Mouse (Mus musculus): ENCODE measurements around the gene Il17rb. TPM values are rescaled to one million over a fixed set of nuclear protein-coding genes. Genes with fewer than 3 reads are reported as not detected.

Il17rb gene
- polyA plus RNA-seq, 1 experiment from 2014 or later = 0.32 TPM

DNA sequence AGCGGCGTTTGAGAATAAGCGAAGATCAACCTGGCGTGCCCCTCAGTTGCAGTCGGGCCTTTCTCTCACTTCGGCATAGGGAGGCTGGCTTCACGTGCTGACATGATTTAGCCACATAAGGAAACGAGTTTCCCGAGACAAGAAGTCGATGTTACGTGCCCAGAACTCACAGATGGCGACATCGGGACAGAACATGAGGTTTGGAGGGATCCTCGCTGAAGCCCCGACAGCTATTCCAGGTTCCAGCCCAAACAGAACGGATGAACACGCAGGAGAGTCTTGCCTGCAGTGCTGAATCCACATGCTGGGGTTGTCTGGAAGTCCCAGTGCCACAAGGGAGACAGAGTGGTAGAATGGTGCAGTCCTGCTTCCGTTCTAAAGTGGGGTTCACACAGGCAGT, 29.7 kb upstream of the Il17rb start:
- H3K27ac ChIP-seq (replicated peaks) = no peak overlapping the region
- no peak for ATAC-seq (ENCODE audit: extremely low read depth, insufficient number of reproducible peaks, low FRiP score, low TSS enrichment)
- no peak overlapping the region for H3K4me3 ChIP-seq
- no peaks in the 10 kb centered on the region for H3K4me1 ChIP-seq
- H3K36me3 ChIP-seq = peaks cover 12% of the 10 kb centered on the region
- no peaks in the 10 kb centered on the region for H3K27me3 ChIP-seq (replicated peaks)
- 86% methylated on average over 18 of the region's 18 CpGs for WGBS
- H3K9me3 ChIP-seq = no peaks in the 10 kb centered on the region
- no peak overlapping the region for H3K4me2 ChIP-seq
- H3K9ac ChIP-seq = no peak overlapping the region

DNA sequence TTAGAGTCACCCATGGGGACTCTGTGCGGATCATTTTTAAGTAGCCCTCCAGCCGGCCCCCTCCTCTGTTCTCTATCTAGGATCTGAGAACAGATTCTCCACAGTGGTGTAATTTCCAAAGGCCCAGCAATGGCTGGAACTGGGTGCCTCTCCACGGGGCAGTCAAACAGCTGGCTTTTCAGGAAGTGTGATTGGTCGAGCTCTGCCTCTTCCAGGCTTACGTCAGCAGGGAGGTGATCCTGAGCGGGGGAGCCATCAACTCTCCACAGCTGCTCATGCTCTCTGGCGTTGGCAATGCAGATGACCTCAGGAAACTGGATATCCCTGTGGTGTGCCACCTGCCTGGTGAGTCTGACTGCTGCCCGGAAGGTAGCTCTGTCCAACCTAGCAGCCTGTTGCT, 24.7 kb upstream of the Il17rb start:
- Histone ChIP-seq H3K9me3 (no peaks in the 10 kb centered on the region), H3K4me2 (no peak overlapping the region), H3K27me3 (replicated peaks) (no peaks in the 10 kb centered on the region), H3K9ac (no peak overlapping the region), H3K36me3 (no peaks in the 10 kb centered on the region; the same call in 1 of the 2 replicates), H3K27ac (replicated peaks) (no peak overlapping the region), H3K4me1 (no peaks in the 10 kb centered on the region), H3K4me3 (no peak overlapping the region)
- 62% methylated on average over 8 of the region's 8 CpGs for WGBS
- ATAC-seq (ENCODE audit: extremely low read depth, insufficient number of reproducible peaks, low FRiP score, low TSS enrichment) = no peak

DNA sequence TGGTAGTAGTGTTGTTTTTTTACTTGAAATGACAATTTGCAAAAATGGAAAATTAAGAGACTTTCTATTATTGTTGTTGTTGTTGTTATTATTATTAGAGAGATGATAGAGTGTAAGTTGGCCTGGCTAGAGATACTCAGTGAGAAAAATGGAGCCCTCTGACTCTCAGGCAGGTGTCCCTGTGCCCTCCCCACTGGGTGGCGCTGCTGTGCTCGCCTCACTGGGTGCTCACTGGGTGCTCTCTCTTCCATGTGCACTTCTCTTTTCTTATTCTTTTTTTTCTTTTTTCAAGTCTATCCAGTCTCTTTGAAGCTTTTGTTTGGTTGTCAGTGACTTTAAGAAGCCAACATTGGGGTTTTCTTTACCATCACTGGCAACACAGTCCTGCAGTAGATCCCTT, 18.7 kb upstream of the Il17rb start:
- H3K9me3 ChIP-seq = no peaks in the 10 kb centered on the region
- H3K27me3 ChIP-seq (replicated peaks) = no peaks in the 10 kb centered on the region
- H3K27ac ChIP-seq (replicated peaks) = no peak overlapping the region
- 34% methylated on average over 2 of the region's 2 CpGs for WGBS
- no peak overlapping the region for H3K9ac ChIP-seq
- no peaks in the 10 kb centered on the region for H3K4me1 ChIP-seq
- no peak for ATAC-seq (ENCODE audit: extremely low read depth, insufficient number of reproducible peaks, low FRiP score, low TSS enrichment)
- no peaks in the 10 kb centered on the region for H3K36me3 ChIP-seq
- H3K4me2 ChIP-seq = no peak overlapping the region
- H3K4me3 ChIP-seq = no peak overlapping the region

DNA sequence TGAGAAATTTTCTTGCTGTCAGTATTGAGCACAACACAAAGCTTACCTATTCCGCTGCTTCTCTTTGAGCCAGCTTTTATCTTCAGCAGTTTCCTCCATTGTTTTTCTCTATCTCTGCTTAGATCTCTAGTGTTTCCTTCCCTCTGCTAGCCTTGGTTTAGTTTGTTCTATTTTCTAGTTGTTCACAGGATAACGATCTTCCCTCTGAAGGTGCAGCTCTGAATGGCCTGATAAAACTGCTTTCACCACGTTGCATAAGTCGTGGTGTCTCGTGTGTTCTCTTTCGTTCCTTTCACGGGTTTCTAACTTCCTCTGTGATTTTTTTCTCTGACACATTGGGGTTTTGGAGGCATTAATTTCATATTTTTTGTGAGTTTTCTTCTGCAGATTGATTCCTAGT, 15.7 kb upstream of the Il17rb start:
- no peak overlapping the region for H3K4me3 ChIP-seq
- H3K9ac ChIP-seq = no peak overlapping the region
- WGBS = 45% methylated on average over 7 of the region's 7 CpGs
- no peaks in the 10 kb centered on the region for H3K36me3 ChIP-seq
- no peaks in the 10 kb centered on the region for H3K4me1 ChIP-seq
- H3K27ac ChIP-seq (replicated peaks) = no peak overlapping the region
- ATAC-seq (ENCODE audit: extremely low read depth, insufficient number of reproducible peaks, low FRiP score, low TSS enrichment) = no peak
- H3K4me2 ChIP-seq = no peak overlapping the region
- H3K27me3 ChIP-seq (replicated peaks) = no peaks in the 10 kb centered on the region
- H3K9me3 ChIP-seq = no peaks in the 10 kb centered on the region

DNA sequence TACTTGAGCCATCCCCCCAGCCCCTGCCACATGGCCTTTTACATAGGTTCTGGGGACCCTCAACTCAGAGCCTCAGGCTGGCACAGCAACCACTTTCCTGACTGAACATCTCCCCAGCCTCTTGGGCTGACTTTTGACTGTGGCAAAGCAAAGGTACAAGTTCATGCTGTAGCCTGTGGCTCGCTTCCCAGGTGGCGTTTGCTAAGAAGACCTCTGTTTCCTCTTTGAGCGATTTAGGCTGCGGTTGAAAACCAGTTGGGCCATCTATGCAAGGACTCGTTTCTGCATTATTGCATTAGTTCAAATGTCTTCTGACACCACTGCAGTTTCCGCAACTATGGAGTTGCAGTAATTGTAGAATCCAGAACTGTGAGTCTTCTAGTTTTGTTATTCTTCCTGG, 13.8 kb upstream of the Il17rb start:
- Histone ChIP-seq H3K9me3 (no peaks in the 10 kb centered on the region), H3K27me3 (replicated peaks) (no peaks in the 10 kb centered on the region), H3K4me2 (no peak overlapping the region), H3K4me3 (no peak overlapping the region), H3K27ac (replicated peaks) (no peak overlapping the region), H3K9ac (no peak overlapping the region), H3K4me1 (no peaks in the 10 kb centered on the region), H3K36me3 (no peaks in the 10 kb centered on the region)
- WGBS = 87% methylated on average over 6 of the region's 6 CpGs
- ATAC-seq (ENCODE audit: extremely low read depth, insufficient number of reproducible peaks, low FRiP score, low TSS enrichment) = no peak

GRCm38 (mm10) chr14:30019792-30020575, 11.3 kb upstream of the Il17rb start:
- no peak overlapping the region for H3K27ac ChIP-seq (replicated peaks)
- WGBS = 60% methylated on average over 9 of the region's 9 CpGs
- H3K4me3 ChIP-seq = no peak overlapping the region
- no peaks in the 10 kb centered on the region for H3K4me1 ChIP-seq
- no peaks in the 10 kb centered on the region for H3K9me3 ChIP-seq
- no peaks in the 10 kb centered on the region for H3K36me3 ChIP-seq
- no peak overlapping the region for H3K9ac ChIP-seq
- no peaks in the 10 kb centered on the region for H3K27me3 ChIP-seq (replicated peaks)
- no peak overlapping the region for H3K4me2 ChIP-seq
- ATAC-seq (ENCODE audit: extremely low read depth, insufficient number of reproducible peaks, low FRiP score, low TSS enrichment) = no peak

DNA sequence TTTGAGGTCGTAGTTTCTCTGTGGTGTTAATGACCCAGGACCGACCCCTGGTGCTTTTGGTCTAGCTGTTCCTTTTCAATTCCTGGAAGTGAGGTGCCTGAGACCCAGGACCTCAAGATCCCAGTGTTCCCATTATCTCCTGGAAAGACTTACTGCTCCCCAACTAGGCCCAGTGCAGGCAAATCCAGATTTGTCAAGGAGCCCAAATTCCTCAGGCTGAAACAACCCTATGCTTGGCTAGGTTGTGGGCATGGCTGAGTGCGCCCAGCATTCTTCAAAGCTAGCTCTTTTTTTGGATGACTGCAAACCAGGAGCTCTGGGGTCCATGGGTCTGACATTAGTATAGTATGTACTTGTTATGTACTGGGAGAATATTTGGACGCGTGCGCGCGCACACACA, 10.7 kb upstream of the Il17rb start:
- WGBS = 90% methylated on average over 8 of the region's 8 CpGs
- H3K9me3 ChIP-seq = no peaks in the 10 kb centered on the region
- ATAC-seq (ENCODE audit: extremely low read depth, insufficient number of reproducible peaks, low FRiP score, low TSS enrichment) = no peak

DNA sequence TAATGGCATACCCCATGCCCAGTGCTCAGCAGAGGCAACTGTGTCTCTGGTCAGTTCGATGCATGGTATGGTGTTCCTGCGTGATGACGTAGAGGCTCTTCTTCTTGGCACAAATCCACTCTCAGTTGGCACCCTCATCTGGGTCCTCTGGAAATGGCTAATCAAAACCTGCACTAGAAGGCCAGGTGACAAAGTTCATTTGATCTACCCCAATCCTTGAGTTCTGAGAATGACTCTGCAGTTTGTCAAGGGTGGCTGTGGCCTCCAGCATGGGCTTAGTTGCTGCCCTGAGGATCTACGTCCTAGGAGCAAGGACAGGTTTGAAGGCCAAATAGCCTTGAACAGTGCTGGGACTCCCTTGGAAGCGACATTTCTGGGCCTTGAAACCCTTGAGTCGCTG, 10.2 kb upstream of the Il17rb start:
- H3K4me3 ChIP-seq = no peak overlapping the region
- H3K4me1 ChIP-seq = no peaks in the 10 kb centered on the region
- H3K27me3 ChIP-seq (replicated peaks) = no peaks in the 10 kb centered on the region
- H3K36me3 ChIP-seq = no peaks in the 10 kb centered on the region
- H3K9me3 ChIP-seq = no peaks in the 10 kb centered on the region
- no peak for ATAC-seq (ENCODE audit: extremely low read depth, insufficient number of reproducible peaks, low FRiP score, low TSS enrichment)
- H3K9ac ChIP-seq = no peak overlapping the region
- H3K4me2 ChIP-seq = no peak overlapping the region
- no peak overlapping the region for H3K27ac ChIP-seq (replicated peaks)
- WGBS = 88% methylated on average over 6 of the region's 6 CpGs

More for the DNA sequence above, 10.7 kb upstream of the Il17rb start:
- Histone ChIP-seq H3K27ac (replicated peaks) (no peak overlapping the region), H3K4me3 (no peak overlapping the region), H3K36me3 (no peaks in the 10 kb centered on the region), H3K4me2 (no peak overlapping the region), H3K4me1 (no peaks in the 10 kb centered on the region), H3K9ac (no peak overlapping the region), H3K27me3 (replicated peaks) (no peaks in the 10 kb centered on the region)

- no peaks in the 10 kb centered on the region for H3K27me3 ChIP-seq (replicated peaks)
These were observed 9.7 kb upstream of the Il17rb start for GRCm38 (mm10) chr14:30018463-30018801.

DNA sequence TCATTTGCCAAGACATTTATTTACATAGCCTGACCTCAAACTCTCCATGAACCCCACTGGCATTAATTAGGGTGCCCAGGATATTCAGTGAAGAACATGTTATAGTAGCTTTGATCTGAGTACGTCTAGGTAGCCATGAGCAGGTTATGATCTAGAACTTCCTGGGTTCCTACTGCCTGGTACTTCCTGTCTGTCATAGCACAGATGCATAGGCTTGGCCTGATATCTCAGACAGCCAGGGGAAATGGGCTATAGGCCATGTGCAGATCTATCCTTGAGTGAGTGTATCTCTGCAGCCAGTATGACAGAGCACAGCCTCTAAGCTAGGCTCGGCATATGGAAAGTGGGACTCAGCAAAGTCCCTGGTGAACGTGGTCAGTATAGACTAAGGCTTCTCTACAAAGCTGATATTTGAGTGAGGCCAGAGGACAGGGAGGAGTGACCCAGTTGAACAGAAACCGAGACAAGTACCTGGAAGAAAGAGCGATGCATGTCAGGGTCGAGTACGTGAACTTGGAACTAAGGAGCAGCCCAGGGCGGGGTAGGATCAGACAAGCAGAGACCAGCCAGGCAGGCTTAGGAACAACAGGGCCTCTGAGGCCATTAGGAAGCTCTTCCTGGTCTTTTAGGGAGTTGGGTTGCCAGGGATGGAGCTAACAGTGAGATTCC, 9.2 kb upstream of the Il17rb start:
- Histone ChIP-seq H3K4me3 (no peak overlapping the region), H3K9me3 (no peaks in the 10 kb centered on the region), H3K4me1 (no peaks in the 10 kb centered on the region), H3K4me2 (no peak overlapping the region), H3K27ac (replicated peaks) (no peak overlapping the region), H3K27me3 (replicated peaks) (no peaks in the 10 kb centered on the region), H3K9ac (no peak overlapping the region), H3K36me3 (no peaks in the 10 kb centered on the region)
- WGBS = 76% methylated on average over 8 of the region's 8 CpGs
- no peak for ATAC-seq (ENCODE audit: extremely low read depth, insufficient number of reproducible peaks, low FRiP score, low TSS enrichment)

More at GRCm38 (mm10) chr14:30018463-30018801, 9.7 kb upstream of the Il17rb start:
- H3K9ac ChIP-seq = no peak overlapping the region
- H3K36me3 ChIP-seq = no peaks in the 10 kb centered on the region
- 88% methylated on average over 4 of the region's 4 CpGs for WGBS
- H3K4me2 ChIP-seq = no peak overlapping the region
- no peak for ATAC-seq (ENCODE audit: extremely low read depth, insufficient number of reproducible peaks, low FRiP score, low TSS enrichment)
- H3K4me3 ChIP-seq = no peak overlapping the region
- H3K4me1 ChIP-seq = no peaks in the 10 kb centered on the region
- no peak overlapping the region for H3K27ac ChIP-seq (replicated peaks)
- no peaks in the 10 kb centered on the region for H3K9me3 ChIP-seq

DNA sequence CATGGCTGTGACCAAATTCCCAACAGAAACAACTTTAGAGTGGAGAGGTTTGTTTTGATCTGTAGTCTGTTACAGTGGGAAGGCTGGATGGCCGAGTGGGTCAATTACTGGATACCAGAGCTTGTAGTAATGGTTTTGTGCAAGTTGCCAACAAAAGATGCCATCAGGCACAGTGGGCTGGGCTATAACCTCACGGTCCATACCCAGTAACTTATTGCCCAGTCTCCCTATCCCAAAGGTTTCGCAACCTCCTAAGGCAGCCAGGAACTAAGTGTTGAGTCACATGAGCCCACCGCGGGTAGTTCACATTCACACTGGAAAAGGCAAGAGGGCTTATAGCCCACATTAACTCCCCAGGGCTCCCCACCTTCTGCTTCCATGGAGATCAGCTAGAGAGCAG, 8.0 kb upstream of the Il17rb start:
- no peaks in the 10 kb centered on the region for H3K9me3 ChIP-seq

DNA sequence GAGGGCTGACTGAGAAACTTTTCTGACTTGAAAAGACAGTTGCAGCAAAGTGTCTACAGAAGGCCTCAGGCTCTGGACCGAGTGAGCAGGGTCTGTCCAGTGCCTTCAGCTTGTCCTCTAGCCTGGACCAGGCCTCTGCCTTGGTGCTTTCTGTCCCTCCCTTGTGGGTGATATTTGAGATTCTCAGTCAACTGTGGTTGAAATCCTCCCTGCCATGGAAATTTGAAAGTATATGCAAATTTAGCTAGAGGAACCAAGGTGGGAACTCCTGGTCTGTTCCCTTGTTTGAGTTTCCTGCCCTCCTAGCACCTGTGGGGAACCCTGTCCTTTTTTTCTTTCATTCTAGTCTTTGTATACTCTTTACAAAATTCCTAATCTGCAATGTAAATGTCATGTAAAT, 6.3 kb upstream of the Il17rb start:
- Histone ChIP-seq H3K4me1 (no peaks in the 10 kb centered on the region), H3K4me3 (no peak overlapping the region), H3K36me3 (no peaks in the 10 kb centered on the region), H3K27me3 (replicated peaks) (peaks cover 12% of the 10 kb centered on the region), H3K4me2 (no peak overlapping the region), H3K9me3 (no peaks in the 10 kb centered on the region), H3K27ac (replicated peaks) (no peak overlapping the region), H3K9ac (no peak overlapping the region)
- ATAC-seq (ENCODE audit: extremely low read depth, insufficient number of reproducible peaks, low FRiP score, low TSS enrichment) = no peak
- 52% methylated on average over 1 of the region's 1 CpGs for WGBS

More for the DNA sequence above, 8.0 kb upstream of the Il17rb start:
- Histone ChIP-seq H3K4me1 (no peaks in the 10 kb centered on the region), H3K27ac (replicated peaks) (no peak overlapping the region), H3K9ac (no peak overlapping the region), H3K4me2 (no peak overlapping the region), H3K27me3 (replicated peaks) (no peaks in the 10 kb centered on the region), H3K4me3 (no peak overlapping the region), H3K36me3 (no peaks in the 10 kb centered on the region)
- 77% methylated on average over 5 of the region's 5 CpGs for WGBS
- ATAC-seq (ENCODE audit: extremely low read depth, insufficient number of reproducible peaks, low FRiP score, low TSS enrichment) = no peak

Measured in heart, embryonic 13.5 days (tissue).